Mouse (Mus musculus) fat pad, adult 2 months (tissue): ENCODE data around the gene Plin1.

Experiments used
- DNase-seq: peaks from one replicate; pipeline ENCODE4 v3.0.0-alpha.2; 2011; ENCODE audit warnings: low read depth, low spot score; ENCODE audit errors: extremely low read depth

Plin1 gene

GRCm38 (mm10) chr7:79732622-79733021, at the start of gene Plin1:
Gene Plin1, minus strand, starts transcription at chr7:79732903.
- DNase-seq = no peak

DNA sequence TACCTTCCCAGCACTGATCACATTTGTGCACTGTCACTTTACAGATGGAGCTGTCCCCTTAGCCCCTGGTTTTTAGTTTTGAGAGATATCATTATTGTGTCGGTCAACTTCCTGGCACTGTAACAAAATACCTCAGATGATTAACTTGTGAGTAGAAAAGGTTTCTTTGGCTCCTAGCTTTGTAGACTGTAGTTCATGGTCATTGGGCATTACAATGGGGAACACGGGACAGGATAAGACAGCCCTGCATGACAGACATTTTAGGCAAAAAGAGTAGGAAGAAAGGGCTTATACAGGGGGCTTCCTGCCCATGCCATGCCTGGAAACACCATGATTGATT, 49.8 kb upstream of the Plin1 start:
- DNase-seq = no peak

GRCm38 (mm10) chr7:79781826-79782515, 49.3 kb upstream of the Plin1 start:
- DNase-seq = no peak

DNA sequence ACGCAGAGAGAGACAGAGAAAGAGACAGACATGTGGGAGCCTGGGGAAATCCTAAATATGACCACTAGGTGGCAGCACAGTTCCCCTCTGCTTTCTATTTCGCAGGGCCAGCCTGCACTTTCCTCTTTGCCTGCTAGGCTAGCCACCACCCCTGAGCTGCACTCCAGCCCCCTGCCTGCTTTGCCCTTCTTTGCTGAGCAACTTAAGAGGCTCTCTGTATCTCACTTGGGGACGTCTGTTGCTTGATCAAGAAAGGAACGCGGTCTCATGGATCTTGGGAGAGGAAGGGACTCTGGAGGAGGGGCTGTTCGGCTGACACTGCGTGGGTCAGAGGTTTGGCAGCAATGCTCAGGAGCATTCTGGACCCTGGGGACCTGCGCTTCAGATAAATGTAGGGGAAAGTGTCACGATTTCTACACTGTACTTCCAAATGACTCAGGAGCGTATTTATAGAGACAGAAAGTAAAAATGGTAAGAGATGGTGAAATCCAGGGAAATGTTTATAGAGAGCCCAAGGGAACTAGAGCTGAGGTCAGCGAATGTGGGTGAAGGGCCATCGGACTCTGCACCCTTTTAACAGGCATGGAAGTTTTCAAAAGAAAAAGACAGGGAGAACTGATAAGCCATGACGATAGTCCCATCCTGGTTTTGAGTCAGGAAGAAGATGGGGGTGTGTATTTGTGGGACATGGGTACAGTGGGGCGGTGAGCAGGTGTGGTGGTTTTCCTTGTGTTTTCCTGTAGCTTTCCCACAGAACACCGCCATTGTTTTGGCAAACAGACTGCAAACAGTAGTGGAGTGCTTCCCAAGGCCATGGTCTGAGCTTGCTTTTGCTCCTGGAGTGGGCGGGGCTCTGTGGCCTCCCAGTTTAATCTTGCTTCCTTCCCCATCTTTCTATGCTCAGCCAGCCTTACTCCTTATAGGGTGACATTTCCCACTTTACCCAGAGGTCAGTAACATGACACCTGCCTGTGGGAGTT, 48.2 kb upstream of the Plin1 start:
- no peak for DNase-seq

DNA sequence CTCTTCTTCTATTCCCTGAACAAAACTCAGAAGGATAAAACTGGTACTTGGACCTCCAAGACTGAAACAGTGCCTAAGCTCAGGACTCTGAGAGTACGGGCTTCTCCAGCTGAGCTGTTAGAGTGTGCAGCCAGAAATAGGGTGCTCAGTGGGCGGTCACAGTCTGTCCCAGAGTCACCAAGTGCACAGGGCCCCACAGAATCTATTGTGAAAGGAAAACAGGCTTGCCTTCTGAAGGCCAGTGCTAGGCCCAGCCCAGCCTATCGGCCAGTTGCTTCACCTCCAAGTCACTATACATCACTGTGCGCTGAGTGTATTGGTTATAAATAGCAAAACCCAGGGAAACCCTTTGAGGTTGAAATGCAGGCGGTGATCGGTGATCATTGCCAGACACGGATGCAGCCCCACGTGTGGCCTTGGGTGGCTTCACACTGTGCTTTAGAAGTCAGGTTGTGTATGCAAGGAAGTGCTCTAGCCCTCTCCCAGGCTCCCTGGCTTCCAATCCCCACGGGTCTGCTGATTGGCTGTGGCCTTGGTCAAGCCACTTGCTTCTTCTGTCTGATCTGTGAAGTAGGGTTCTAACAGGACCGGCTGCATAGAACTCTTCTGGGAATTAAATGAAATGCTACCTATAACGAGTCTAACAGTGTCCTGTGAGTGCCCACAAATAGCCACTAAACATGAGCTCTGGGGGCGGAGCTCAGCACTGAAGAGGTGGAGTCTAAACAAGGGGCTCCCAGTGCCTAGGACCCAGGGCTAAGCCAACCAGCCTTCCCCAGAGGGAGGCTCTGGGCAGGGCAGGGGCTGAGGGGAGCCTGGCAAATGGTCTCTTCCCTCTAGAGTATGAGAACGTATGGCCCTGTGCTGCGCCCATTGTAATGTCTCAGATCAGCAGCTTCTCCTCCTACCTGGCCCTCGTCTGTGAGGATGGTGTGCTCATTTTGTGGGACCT, 39.1 kb upstream of the Plin1 start:
- no peak for DNase-seq

GRCm38 (mm10) chr7:79769664-79770063, 37.0 kb upstream of the Plin1 start:
- no peak for DNase-seq

DNA sequence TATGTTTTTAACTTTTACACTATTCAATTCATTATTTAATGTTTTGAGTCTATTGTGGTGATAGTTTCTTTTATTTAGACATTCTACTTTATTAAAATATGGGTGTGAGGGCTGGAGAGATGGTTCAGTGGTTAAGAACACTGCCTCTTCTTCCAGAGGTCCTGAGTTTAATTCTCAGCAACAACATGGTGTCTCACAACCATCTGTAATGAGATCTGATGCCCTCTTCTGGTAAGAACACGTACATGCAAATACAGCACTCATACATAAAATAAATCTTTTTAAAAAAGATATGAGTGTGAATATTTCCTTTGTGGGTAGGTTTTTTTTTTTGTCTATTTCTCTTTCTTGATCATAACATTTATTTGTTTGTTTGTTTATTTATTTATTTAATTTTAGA, 33.3 kb upstream of the Plin1 start:
- no peak for DNase-seq

GRCm38 (mm10) chr7:79762106-79762505, 29.4 kb upstream of the Plin1 start:
- DNase-seq = no peak

- DNase-seq = no peak
Measured at GRCm38 (mm10) chr7:79761124-79761876, 28.6 kb upstream of the Plin1 start.

- DNase-seq = peak; percentile 66
Measured at GRCm38 (mm10) chr7:79759766-79760165, 27.1 kb upstream of the Plin1 start.

- DNase-seq = peak; percentile 87
Measured at GRCm38 (mm10) chr7:79758176-79758575, 25.5 kb upstream of the Plin1 start.

- no peak for DNase-seq
Measured at GRCm38 (mm10) chr7:79756334-79756733, 23.6 kb upstream of the Plin1 start.

- DNase-seq = peak; percentile 88
Measured at GRCm38 (mm10) chr7:79749511-79749910, 16.8 kb upstream of the Plin1 start.

- no peak for DNase-seq
Measured at GRCm38 (mm10) chr7:79747659-79748058, 15.0 kb upstream of the Plin1 start.

DNA sequence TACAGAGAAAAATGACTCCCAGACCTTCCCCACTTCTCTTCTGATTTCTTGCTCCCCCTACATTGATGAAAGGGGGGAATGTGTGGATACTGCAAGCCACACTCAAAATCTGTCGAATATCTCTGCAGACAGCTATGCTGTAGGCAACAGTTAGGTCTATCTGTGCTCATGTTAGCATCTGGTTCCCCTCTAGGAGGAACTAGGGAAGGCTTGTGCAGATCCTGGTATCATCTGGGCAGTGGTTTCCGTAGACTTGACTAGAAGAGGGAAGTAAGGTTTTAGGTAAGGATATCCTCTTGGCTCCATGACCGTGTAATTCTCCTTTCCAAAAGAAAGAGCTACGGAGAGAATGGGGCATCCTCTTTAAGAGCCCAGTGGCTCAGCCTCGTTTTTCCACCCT, 11.9 kb upstream of the Plin1 start:
- no peak for DNase-seq

GRCm38 (mm10) chr7:79744051-79744450, 11.3 kb upstream of the Plin1 start:
- no peak for DNase-seq

- peak; percentile 59 for DNase-seq
Measured at GRCm38 (mm10) chr7:79742659-79743536, 10.2 kb upstream of the Plin1 start, which contains the start of the genes Pex11a and Wdr93. Gene Pex11a, minus strand, starts transcription at chr7:79743131. Gene Wdr93, plus strand, starts transcription at chr7:79743163.

GRCm38 (mm10) chr7:79742277-79742658, 9.6 kb upstream of the Plin1 start:
- no peak for DNase-seq

GRCm38 (mm10) chr7:79740279-79740678, 7.6 kb upstream of the Plin1 start:
- no peak for DNase-seq
